Mouse (Mus musculus): ENCODE measurements around the gene Cldn14.
"Not testable (repeated sequence)": the region's sequence is repeated elsewhere in the genome, so short reads cannot be mapped to it uniquely, and the experiment has no call there.

The Cldn14 gene

GRCm38 (mm10) chr16:94038272-94038985 lies 29.8 kb upstream of the Cldn14 start:
- H3K27me3 ChIP-seq (ENCODE audit: insufficient read depth, low read length): no peaks in the 10 kb centered on the region
- TF ChIP-seq NANOG (IDR thresholded peaks at IDR 0.05; ENCODE audit: borderline replicate concordance, low read length) (no peak), POU5F1 (IDR thresholded peaks at IDR 0.05; ENCODE audit: borderline replicate concordance, low read length) (no peak), CTCF (conservative IDR thresholded peaks at IDR 0.05; ENCODE audit: low read length) (peak; percentile 66)
- peaks cover 28% of the 10 kb centered on the region for H3K4me1 ChIP-seq (replicated peaks; ENCODE audit: low read depth, low read length)
- H3K4me3 ChIP-seq (replicated peaks; ENCODE audit: low read length): peak overlapping the region; percentile 35; the same call in 1 of the 2 replicates
- H3K36me3 ChIP-seq (ENCODE audit: insufficient read depth, low read length): no peaks in the 10 kb centered on the region
- H3K9me3 ChIP-seq (ENCODE audit: low read length): peaks cover 4% of the 10 kb centered on the region; the same call in 1 of the 2 replicates

- no peaks in the 10 kb centered on the region for H3K27me3 ChIP-seq (ENCODE audit: insufficient read depth, low read length)
- no peaks in the 10 kb centered on the region for H3K36me3 ChIP-seq (ENCODE audit: insufficient read depth, low read length)
- TF ChIP-seq CTCF (conservative IDR thresholded peaks at IDR 0.05; ENCODE audit: low read length): no peak
- no peak for TF ChIP-seq POU5F1 (IDR thresholded peaks at IDR 0.05; ENCODE audit: borderline replicate concordance, low read length)
- no peak for TF ChIP-seq NANOG (IDR thresholded peaks at IDR 0.05; ENCODE audit: borderline replicate concordance, low read length)
- H3K4me3 ChIP-seq (replicated peaks; ENCODE audit: low read length): no peak overlapping the region
- H3K4me1 ChIP-seq (replicated peaks; ENCODE audit: low read depth, low read length): peaks cover 28% of the 10 kb centered on the region
- peaks cover 4% of the 10 kb centered on the region; the same call in 1 of the 2 replicates for H3K9me3 ChIP-seq (ENCODE audit: low read length)
Measured at GRCm38 (mm10) chr16:94037280-94037679, 28.6 kb upstream of the Cldn14 start.

- Histone ChIP-seq H3K36me3 (ENCODE audit: insufficient read depth, low read length) (no peaks in the 10 kb centered on the region), H3K4me1 (replicated peaks; ENCODE audit: low read depth, low read length) (peaks cover 30% of the 10 kb centered on the region), H3K27me3 (ENCODE audit: insufficient read depth, low read length) (peaks cover 5% of the 10 kb centered on the region; the same call in 1 of the 2 replicates), H3K4me3 (replicated peaks; ENCODE audit: low read length) (no peak overlapping the region), H3K9me3 (ENCODE audit: low read length) (no peaks in the 10 kb centered on the region)
- no peak for TF ChIP-seq NANOG (IDR thresholded peaks at IDR 0.05; ENCODE audit: borderline replicate concordance, low read length)
- TF ChIP-seq CTCF (conservative IDR thresholded peaks at IDR 0.05; ENCODE audit: low read length): no peak
- no peak for TF ChIP-seq POU5F1 (IDR thresholded peaks at IDR 0.05; ENCODE audit: borderline replicate concordance, low read length)
Measured at GRCm38 (mm10) chr16:94034152-94034551, 25.5 kb upstream of the Cldn14 start.

- no peak overlapping the region for H3K4me3 ChIP-seq (replicated peaks; ENCODE audit: low read length)
- TF ChIP-seq POU5F1 (IDR thresholded peaks at IDR 0.05; ENCODE audit: borderline replicate concordance, low read length) (no peak), NANOG (IDR thresholded peaks at IDR 0.05; ENCODE audit: borderline replicate concordance, low read length) (no peak), CTCF (conservative IDR thresholded peaks at IDR 0.05; ENCODE audit: low read length) (no peak)
- H3K4me1 ChIP-seq (replicated peaks; ENCODE audit: low read depth, low read length): peaks cover 16% of the 10 kb centered on the region
- peaks cover 5% of the 10 kb centered on the region; the same call in 1 of the 2 replicates for H3K27me3 ChIP-seq (ENCODE audit: insufficient read depth, low read length)
- no peaks in the 10 kb centered on the region for H3K9me3 ChIP-seq (ENCODE audit: low read length)
- no peaks in the 10 kb centered on the region for H3K36me3 ChIP-seq (ENCODE audit: insufficient read depth, low read length)
Measured at GRCm38 (mm10) chr16:94032270-94032669, 23.6 kb upstream of the Cldn14 start.

- peaks cover 16% of the 10 kb centered on the region for H3K9me3 ChIP-seq (ENCODE audit: low read length)
- no peak for TF ChIP-seq POU5F1 (IDR thresholded peaks at IDR 0.05; ENCODE audit: borderline replicate concordance, low read length)
- TF ChIP-seq CTCF (conservative IDR thresholded peaks at IDR 0.05; ENCODE audit: low read length): no peak
- H3K27me3 ChIP-seq (ENCODE audit: insufficient read depth, low read length): 0 out of 2 replicates have a peak, but pooled peaks cover 3% of the 10 kb centered on the region
- H3K4me3 ChIP-seq (replicated peaks; ENCODE audit: low read length): 0 out of 2 replicates have a peak overlapping the region, but pooled peaks have one; percentile 4
- peaks cover 8% of the 10 kb centered on the region for H3K4me1 ChIP-seq (replicated peaks; ENCODE audit: low read depth, low read length)
- H3K36me3 ChIP-seq (ENCODE audit: insufficient read depth, low read length): no peaks in the 10 kb centered on the region
Measured at GRCm38 (mm10) chr16:94023352-94024280, 15.0 kb upstream of the Cldn14 start.

- not testable (repeated sequence) for H3K4me3 ChIP-seq (replicated peaks; ENCODE audit: low read length); H3K36me3 ChIP-seq (ENCODE audit: insufficient read depth, low read length); H3K27me3 ChIP-seq (ENCODE audit: insufficient read depth, low read length); H3K9me3 ChIP-seq (ENCODE audit: low read length)
- peaks cover 22% of the 10 kb centered on the region for H3K4me1 ChIP-seq (replicated peaks; ENCODE audit: low read depth, low read length)
- TF ChIP-seq CTCF (conservative IDR thresholded peaks at IDR 0.05; ENCODE audit: low read length): peak; percentile 63
Measured at GRCm38 (mm10) chr16:94019725-94020124, 11.1 kb upstream of the Cldn14 start.

- TF ChIP-seq CTCF (conservative IDR thresholded peaks at IDR 0.05; ENCODE audit: low read length) (peak; percentile 47), NANOG (IDR thresholded peaks at IDR 0.05; ENCODE audit: borderline replicate concordance, low read length) (no peak)
- Histone ChIP-seq H3K9me3 (ENCODE audit: low read length) (no peaks in the 10 kb centered on the region), H3K4me3 (replicated peaks; ENCODE audit: low read length) (no peak overlapping the region)
Measured at GRCm38 (mm10) chr16:94017953-94018352, 9.3 kb upstream of the Cldn14 start.

GRCm38 (mm10) chr16:94014489-94015096 lies 6.0 kb upstream of the Cldn14 start:
- H3K36me3 ChIP-seq (ENCODE audit: insufficient read depth, low read length): peaks cover 10% of the 10 kb centered on the region; the same call in 1 of the 2 replicates
- peaks cover 66% of the 10 kb centered on the region for H3K4me1 ChIP-seq (replicated peaks; ENCODE audit: low read depth, low read length)
- no peaks in the 10 kb centered on the region for H3K9me3 ChIP-seq (ENCODE audit: low read length)
- H3K4me3 ChIP-seq (replicated peaks; ENCODE audit: low read length): peak overlapping the region; percentile 69
- no peaks in the 10 kb centered on the region for H3K27me3 ChIP-seq (ENCODE audit: insufficient read depth, low read length)
- TF ChIP-seq CTCF (conservative IDR thresholded peaks at IDR 0.05; ENCODE audit: low read length) (no peak), POU5F1 (IDR thresholded peaks at IDR 0.05; ENCODE audit: borderline replicate concordance, low read length) (no peak), NANOG (IDR thresholded peaks at IDR 0.05; ENCODE audit: borderline replicate concordance, low read length) (no peak)

More at GRCm38 (mm10) chr16:94017953-94018352, 9.3 kb upstream of the Cldn14 start:
- peaks cover 7% of the 10 kb centered on the region; the same call in 1 of the 2 replicates for H3K36me3 ChIP-seq (ENCODE audit: insufficient read depth, low read length)
- peaks cover 35% of the 10 kb centered on the region for H3K4me1 ChIP-seq (replicated peaks; ENCODE audit: low read depth, low read length)
- no peaks in the 10 kb centered on the region for H3K27me3 ChIP-seq (ENCODE audit: insufficient read depth, low read length)

- Histone ChIP-seq H3K4me1 (replicated peaks; ENCODE audit: low read depth, low read length) (peaks cover 73% of the 10 kb centered on the region), H3K4me3 (replicated peaks; ENCODE audit: low read length) (peak overlapping the region; percentile 69)
- H3K27me3 ChIP-seq (ENCODE audit: insufficient read depth, low read length); H3K36me3 ChIP-seq (ENCODE audit: insufficient read depth, low read length); H3K9me3 ChIP-seq (ENCODE audit: low read length): not testable (repeated sequence)
Measured at GRCm38 (mm10) chr16:94013328-94014086, 4.9 kb upstream of the Cldn14 start.

Measured in E14TG2a.4 (cell line).